Mouse (Mus musculus) liver, adult 2 months (tissue): ENCODE results near the gene Gm9970.

Experiments
- CTCF ChIP-seq: fragments of 200-500 bp; IDR thresholded peaks from 2 replicates; pipeline ENCODE4 v1.5.1; 2011; ENCODE audit warnings: low read depth, low read length, control low read depth
- POLR2A ChIP-seq: fragments of 200-500 bp; IDR thresholded peaks from 2 replicates; pipeline ENCODE4 v1.6.1; 2011; ENCODE audit warnings: low read length, control low read depth; ENCODE audit not compliant: insufficient read depth; ENCODE audit errors: extremely low read depth

DNA sequence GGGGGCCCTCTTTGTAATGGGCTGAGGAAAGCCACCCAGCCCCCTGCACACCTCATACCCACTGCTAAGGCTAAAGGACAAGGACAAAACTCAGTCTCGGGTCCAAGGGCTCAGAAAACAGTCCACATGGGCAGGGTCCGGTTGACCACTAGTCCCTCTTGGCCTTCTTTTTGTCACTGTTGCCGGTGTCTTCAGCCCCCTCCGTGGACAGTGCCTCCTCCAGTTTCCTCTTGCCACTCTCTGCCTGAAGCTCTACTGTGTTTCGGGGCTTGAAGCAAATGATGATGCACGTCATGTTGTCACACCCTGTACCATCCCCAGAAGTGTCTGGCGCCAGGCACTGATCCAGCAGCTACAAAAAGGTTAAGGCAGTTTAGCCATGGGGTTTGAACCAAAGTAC is 38.1 kb downstream of the Gm9970 start:
- TF ChIP-seq CTCF, result no peak
- no peak for TF ChIP-seq POLR2A
